Mouse (Mus musculus) embryo, embryonic 10 days (tissue): ENCODE results near the gene Slc7a9.

Experiments used
- DNase-seq: peaks from one replicate; pipeline ENCODE4 v3.0.0-alpha.2; 2015; ENCODE audit warnings: low spot score

Gene Slc7a9

DNA sequence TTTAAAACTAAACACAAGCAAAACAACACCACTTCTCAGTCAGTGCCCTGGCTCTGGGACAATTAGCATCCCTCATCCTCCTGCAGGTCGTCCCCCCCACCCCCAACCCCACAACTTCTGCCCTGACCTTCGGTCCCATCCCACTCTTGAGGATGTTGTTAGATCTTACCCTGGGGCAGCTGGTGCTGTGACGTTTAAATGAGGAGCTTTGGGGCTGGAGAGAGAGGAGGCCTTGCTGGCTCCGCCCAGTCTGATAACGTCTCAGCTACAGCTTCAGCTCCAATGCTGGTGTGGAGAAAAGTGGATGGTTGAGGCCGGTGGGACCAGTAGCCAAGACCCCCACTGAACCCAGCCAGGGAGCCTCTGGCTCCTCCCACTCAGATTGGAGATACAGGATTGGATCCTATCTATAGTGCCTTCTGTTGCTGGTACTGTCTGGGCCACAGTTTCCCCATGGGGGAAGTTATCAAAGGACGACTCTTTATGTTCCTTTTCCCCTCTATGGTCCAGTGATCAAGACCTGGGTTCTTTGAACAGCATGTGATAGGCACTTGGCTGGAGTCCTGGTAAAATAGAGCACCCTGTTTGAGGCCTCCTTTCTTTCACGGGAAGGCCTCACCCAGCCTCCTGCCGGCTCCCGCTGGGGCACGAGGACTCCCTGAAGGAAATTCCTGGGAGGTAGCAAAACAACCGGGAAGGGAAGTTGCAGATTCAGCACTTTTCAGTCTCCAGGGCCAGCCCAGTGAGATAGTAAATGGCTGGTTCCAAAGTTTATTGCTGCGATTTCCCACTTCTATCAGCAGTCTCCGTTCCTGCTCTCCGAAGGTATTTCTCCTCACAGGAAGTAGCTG lies at the start of gene Slc7a9:
Gene Slc7a9, plus strand, starts transcription at position 801 of the 851 bp plus-strand sequence.
- peak; percentile 38 for DNase-seq

GRCm38 (mm10) chr7:35401169-35401568 lies 47.4 kb upstream of the Slc7a9 start:
- no peak for DNase-seq

DNA sequence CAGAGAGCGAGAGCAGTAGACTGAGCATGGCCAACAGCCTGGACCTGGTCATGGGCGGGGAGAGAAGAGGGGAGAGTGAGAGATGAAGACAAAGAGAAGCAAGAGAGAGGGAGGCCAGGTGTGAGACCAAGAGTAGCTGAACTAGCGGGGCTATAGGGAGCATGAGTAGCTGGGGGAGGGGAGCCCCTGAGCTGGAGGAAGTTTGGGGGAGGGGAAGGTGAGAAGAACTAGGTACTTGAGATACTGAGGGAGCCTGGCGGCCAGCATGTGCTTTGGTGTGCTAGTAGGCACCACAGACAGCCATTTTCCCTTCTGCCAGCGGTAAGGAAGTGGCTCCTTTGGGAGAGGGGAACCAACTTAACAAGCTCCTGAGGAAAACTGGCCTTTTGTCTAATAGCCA lies 33.4 kb upstream of the Slc7a9 start:
- DNase-seq: no peak

GRCm38 (mm10) chr7:35415801-35416653 lies 32.6 kb upstream of the Slc7a9 start:
- DNase-seq: no peak

- DNase-seq: no peak
Measured at GRCm38 (mm10) chr7:35416654-35416948, 32.0 kb upstream of the Slc7a9 start.

GRCm38 (mm10) chr7:35423071-35423470 lies 25.5 kb upstream of the Slc7a9 start:
- DNase-seq: no peak

- DNase-seq: no peak
Measured at GRCm38 (mm10) chr7:35428146-35428545, 20.4 kb upstream of the Slc7a9 start.

- DNase-seq: no peak
Measured at GRCm38 (mm10) chr7:35435266-35435665, 13.3 kb upstream of the Slc7a9 start.

- DNase-seq: no peak
Measured at GRCm38 (mm10) chr7:35447501-35447900, 1.1 kb upstream of the Slc7a9 start.

DNA sequence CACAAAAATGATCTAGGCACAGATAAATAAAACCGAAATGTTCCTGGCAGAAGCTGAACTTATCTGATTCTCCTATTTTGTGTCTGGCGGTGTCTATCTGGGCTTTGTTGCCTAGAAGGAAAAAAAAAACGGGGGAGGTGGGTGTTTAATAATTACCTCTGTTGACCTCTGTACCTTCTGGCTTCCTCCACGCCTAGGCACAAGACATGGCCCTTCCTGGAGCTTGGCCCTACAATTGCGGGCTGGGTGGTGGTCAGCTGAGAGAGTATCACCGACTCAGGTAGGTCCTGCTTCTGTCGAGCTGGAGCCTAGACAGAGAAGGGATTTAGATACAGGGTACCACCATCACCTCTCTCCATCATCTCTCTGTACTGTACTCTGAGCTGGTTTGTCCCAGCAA lies 271 bp downstream of the Slc7a9 start:
- no peak for DNase-seq

- DNase-seq: no peak
Measured at GRCm38 (mm10) chr7:35456091-35456814, 7.7 kb downstream of the Slc7a9 start.

- DNase-seq: no peak
Measured at GRCm38 (mm10) chr7:35460971-35461370, 12.4 kb downstream of the Slc7a9 start.

- no peak for DNase-seq
Measured at GRCm38 (mm10) chr7:35465027-35465426, 16.4 kb downstream of the Slc7a9 start.

DNA sequence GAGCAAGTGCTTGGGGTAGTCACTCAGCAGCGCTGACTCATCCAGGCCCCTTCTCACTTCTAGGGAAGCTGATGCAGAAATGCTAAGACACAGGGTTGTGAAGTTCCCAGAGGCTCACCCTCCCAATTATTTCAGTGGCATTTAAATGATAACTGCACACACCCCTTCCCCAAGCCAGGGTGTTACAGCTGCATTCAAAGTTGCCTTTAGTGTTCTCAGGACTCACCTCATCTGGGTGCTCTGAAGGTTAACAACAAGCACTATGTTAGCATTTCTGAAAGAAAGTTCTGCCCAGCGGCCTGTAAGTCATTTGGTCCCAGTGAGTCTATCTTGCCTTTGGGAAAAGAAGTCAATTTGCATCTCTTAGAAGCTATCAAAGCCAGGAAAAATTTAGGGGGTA lies 19.3 kb downstream of the Slc7a9 start:
- DNase-seq: no peak

- DNase-seq: no peak
Measured at GRCm38 (mm10) chr7:35470794-35471193, 22.2 kb downstream of the Slc7a9 start.

GRCm38 (mm10) chr7:35476457-35476856 lies 27.9 kb downstream of the Slc7a9 start:
- DNase-seq: no peak

GRCm38 (mm10) chr7:35485126-35485525 lies 36.5 kb downstream of the Slc7a9 start:
- DNase-seq: no peak

DNA sequence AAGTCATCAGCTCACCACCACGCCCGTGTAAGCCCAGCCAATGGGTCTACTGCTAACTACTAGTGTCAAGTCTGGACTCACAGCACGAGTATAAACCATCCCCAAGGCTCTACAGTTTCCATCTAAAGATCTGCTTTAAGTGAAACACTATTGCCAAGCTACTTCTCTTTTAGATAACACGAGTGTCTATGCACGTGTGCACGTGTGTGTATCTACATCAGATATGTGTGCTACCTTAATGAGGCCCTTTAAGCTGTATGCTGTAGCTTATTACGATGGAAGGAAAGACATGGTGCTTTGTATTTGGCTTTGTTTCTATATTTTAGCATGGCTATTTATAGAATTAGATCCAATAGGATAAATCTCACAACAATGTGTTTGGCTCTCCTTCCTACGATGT lies 38.0 kb downstream of the Slc7a9 start:
- no peak for DNase-seq

GRCm38 (mm10) chr7:35490186-35490585 lies 41.6 kb downstream of the Slc7a9 start:
- no peak for DNase-seq

DNA sequence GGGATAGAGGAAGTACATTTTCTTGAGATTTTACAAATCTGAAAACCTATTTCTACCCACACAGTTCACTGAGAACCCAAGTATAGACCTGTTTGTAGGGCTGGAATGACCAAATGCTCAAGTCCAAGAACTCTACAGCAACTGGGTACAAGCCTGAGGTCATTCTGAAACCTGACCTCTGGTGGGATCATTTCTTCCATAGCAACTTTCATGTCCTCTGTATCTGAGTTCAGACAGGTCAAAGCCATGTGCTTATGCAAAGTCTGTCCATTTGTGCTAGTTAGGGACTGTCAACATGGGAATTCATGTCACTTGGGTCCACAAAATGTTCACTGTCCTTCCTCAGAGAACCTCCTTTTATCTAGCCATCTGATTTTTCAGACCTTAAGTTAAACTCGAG lies 42.4 kb downstream of the Slc7a9 start:
- no peak for DNase-seq

- no peak for DNase-seq
Measured at GRCm38 (mm10) chr7:35497516-35497915, 48.9 kb downstream of the Slc7a9 start.

DNA sequence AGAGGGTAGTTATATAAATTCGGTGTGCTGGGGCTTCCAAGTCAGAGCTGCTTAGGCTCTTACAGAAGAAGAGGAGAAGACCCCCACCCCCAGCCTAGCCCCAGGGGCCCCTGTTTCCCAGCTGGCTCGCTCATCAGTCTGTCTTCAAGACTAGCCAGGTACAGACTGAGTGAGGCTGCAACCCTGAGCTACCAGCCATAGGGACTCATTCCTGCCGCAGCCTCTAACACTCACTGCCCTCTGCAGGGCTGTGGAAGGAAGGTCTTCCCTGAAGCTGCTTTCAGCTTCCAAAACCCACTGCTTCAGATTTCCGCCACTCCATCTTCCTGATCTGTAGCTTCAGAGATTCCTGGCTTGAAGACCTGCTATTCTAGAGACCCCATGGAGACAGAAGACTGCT lies 53.4 kb downstream of the Slc7a9 start:
- peak; percentile 70 for DNase-seq
